Mouse (Mus musculus): Measurements from ENCODE around the gene Rep15. TPM values are rescaled to one million over a fixed set of nuclear protein-coding genes. Genes with fewer than 3 reads are reported as not detected.

Rep15 gene
- polyA plus RNA-seq, 1 experiment from 2014 or later = 1.5 TPM

- Histone ChIP-seq H3K4me2 (peak within 1 kb of the TSS; percentile 58), H3K36me3 (peaks cover 18% of the 10 kb centered on the region), H3K27me3 (no peaks in the 10 kb centered on the region), H3K4me1 (peaks cover 13% of the 10 kb centered on the region), H3K4me3 (replicated peaks) (peak within 1 kb of the TSS; percentile 70), H3K27ac (peak within 1 kb of the TSS; percentile 75), H3K9ac (peak within 1 kb of the TSS; percentile 86), H3K9me3 (replicated peaks) (no peaks in the 10 kb centered on the region)
- WGBS = 3% methylated on average over 66 of the region's 66 CpGs
- peak; percentile 99 for ATAC-seq (replicated peaks; ENCODE audit: low FRiP score)
Measured at GRCm38 (mm10) chr6:147042291-147043290, 10.2 kb downstream of the Rep15 start, which contains the start of gene Mrps35. Gene Mrps35, plus strand, starts transcription at chr6:147042764.

- Histone ChIP-seq H3K4me2 (peak overlapping the region; percentile 58), H3K27ac (no peak overlapping the region), H3K9me3 (replicated peaks) (no peaks in the 10 kb centered on the region), H3K4me3 (replicated peaks) (peak overlapping the region; percentile 70), H3K4me1 (peaks cover 13% of the 10 kb centered on the region), H3K36me3 (peaks cover 29% of the 10 kb centered on the region), H3K9ac (peak overlapping the region; percentile 86), H3K27me3 (no peaks in the 10 kb centered on the region)
- 50% methylated on average over 7 of the region's 7 CpGs for WGBS
- no peak for ATAC-seq (replicated peaks; ENCODE audit: low FRiP score)
Measured at GRCm38 (mm10) chr6:147043633-147044032, 11.2 kb downstream of the Rep15 start.

- no peak overlapping the region for H3K4me2 ChIP-seq
- no peak for ATAC-seq (replicated peaks; ENCODE audit: low FRiP score)
- no peak overlapping the region for H3K4me3 ChIP-seq (replicated peaks)
- H3K27me3 ChIP-seq = no peaks in the 10 kb centered on the region
- H3K9me3 ChIP-seq (replicated peaks) = no peaks in the 10 kb centered on the region
- no peak overlapping the region for H3K9ac ChIP-seq
- 96% methylated on average over 13 of the region's 13 CpGs for WGBS
- peaks cover 79% of the 10 kb centered on the region for H3K36me3 ChIP-seq
- no peaks in the 10 kb centered on the region for H3K4me1 ChIP-seq
- H3K27ac ChIP-seq = no peak overlapping the region
Measured at GRCm38 (mm10) chr6:147049239-147049805, 16.9 kb downstream of the Rep15 start.

- H3K4me1 ChIP-seq = peaks cover 10% of the 10 kb centered on the region; the same call in 1 of the 2 replicates
- peaks cover 93% of the 10 kb centered on the region for H3K36me3 ChIP-seq
- H3K4me3 ChIP-seq (replicated peaks) = no peak overlapping the region
- WGBS = 94% methylated on average over 8 of the region's 8 CpGs
- H3K4me2 ChIP-seq = no peak overlapping the region
- no peak overlapping the region for H3K9ac ChIP-seq
- no peak for ATAC-seq (replicated peaks; ENCODE audit: low FRiP score)
- no peaks in the 10 kb centered on the region for H3K9me3 ChIP-seq (replicated peaks)
- H3K27me3 ChIP-seq = no peaks in the 10 kb centered on the region
- no peak overlapping the region for H3K27ac ChIP-seq
Measured at GRCm38 (mm10) chr6:147051666-147052065, 19.3 kb downstream of the Rep15 start.

GRCm38 (mm10) chr6:147052440-147052839, 20.1 kb downstream of the Rep15 start:
- Histone ChIP-seq H3K4me3 (replicated peaks) (no peak overlapping the region), H3K27ac (no peak overlapping the region), H3K36me3 (peaks cover 93% of the 10 kb centered on the region), H3K9me3 (replicated peaks) (no peaks in the 10 kb centered on the region), H3K4me1 (peaks cover 10% of the 10 kb centered on the region; the same call in 1 of the 2 replicates), H3K27me3 (no peaks in the 10 kb centered on the region), H3K4me2 (no peak overlapping the region), H3K9ac (no peak overlapping the region)
- WGBS = 92% methylated on average over 9 of the region's 9 CpGs
- ATAC-seq (replicated peaks; ENCODE audit: low FRiP score) = no peak

- Histone ChIP-seq H3K4me3 (replicated peaks) (no peak overlapping the region), H3K4me1 (peaks cover 10% of the 10 kb centered on the region; the same call in 1 of the 2 replicates), H3K36me3 (peaks cover 87% of the 10 kb centered on the region), H3K9me3 (replicated peaks) (no peaks in the 10 kb centered on the region), H3K9ac (no peak overlapping the region), H3K27me3 (no peaks in the 10 kb centered on the region), H3K27ac (no peak overlapping the region), H3K4me2 (no peak overlapping the region)
- ATAC-seq (replicated peaks; ENCODE audit: low FRiP score) = no peak
- 76% methylated on average over 19 of the region's 19 CpGs for WGBS
Measured at GRCm38 (mm10) chr6:147053785-147054646, 21.6 kb downstream of the Rep15 start.

GRCm38 (mm10) chr6:147055374-147055977, 23.1 kb downstream of the Rep15 start:
- Histone ChIP-seq H3K4me3 (replicated peaks) (no peak overlapping the region), H3K9me3 (replicated peaks) (no peaks in the 10 kb centered on the region), H3K4me2 (no peak overlapping the region), H3K4me1 (peaks cover 10% of the 10 kb centered on the region; the same call in 1 of the 2 replicates), H3K27me3 (no peaks in the 10 kb centered on the region), H3K9ac (no peak overlapping the region), H3K36me3 (peaks cover 81% of the 10 kb centered on the region), H3K27ac (no peak overlapping the region)
- 50% methylated on average over 10 of the region's 10 CpGs for WGBS
- peak; percentile 63 for ATAC-seq (replicated peaks; ENCODE audit: low FRiP score)

GRCm38 (mm10) chr6:147059326-147059725, 26.9 kb downstream of the Rep15 start:
- Histone ChIP-seq H3K27me3 (no peaks in the 10 kb centered on the region), H3K9me3 (replicated peaks) (no peaks in the 10 kb centered on the region), H3K36me3 (peaks cover 80% of the 10 kb centered on the region), H3K9ac (no peak overlapping the region), H3K4me3 (replicated peaks) (no peak overlapping the region), H3K4me1 (peaks cover 10% of the 10 kb centered on the region; the same call in 1 of the 2 replicates), H3K4me2 (no peak overlapping the region), H3K27ac (no peak overlapping the region)
- 59% methylated on average over 7 of the region's 7 CpGs for WGBS
- no peak for ATAC-seq (replicated peaks; ENCODE audit: low FRiP score)

- no peaks in the 10 kb centered on the region for H3K4me1 ChIP-seq
- H3K9me3 ChIP-seq (replicated peaks) = no peaks in the 10 kb centered on the region
- H3K27ac ChIP-seq = no peak overlapping the region
- no peak overlapping the region for H3K4me2 ChIP-seq
- no peak overlapping the region for H3K4me3 ChIP-seq (replicated peaks)
- no peak overlapping the region for H3K9ac ChIP-seq
- ATAC-seq (replicated peaks; ENCODE audit: low FRiP score) = no peak
- 89% methylated on average over 9 of the region's 9 CpGs for WGBS
- H3K36me3 ChIP-seq = peaks cover 73% of the 10 kb centered on the region
- H3K27me3 ChIP-seq = no peaks in the 10 kb centered on the region
Measured at GRCm38 (mm10) chr6:147061630-147062029, 29.2 kb downstream of the Rep15 start.

- H3K4me1 ChIP-seq = no peaks in the 10 kb centered on the region
- H3K4me2 ChIP-seq = no peak overlapping the region
- H3K36me3 ChIP-seq = peaks cover 73% of the 10 kb centered on the region
- H3K27me3 ChIP-seq = no peaks in the 10 kb centered on the region
- H3K27ac ChIP-seq = no peak overlapping the region
- no peak overlapping the region for H3K9ac ChIP-seq
- H3K9me3 ChIP-seq (replicated peaks) = no peaks in the 10 kb centered on the region
- H3K4me3 ChIP-seq (replicated peaks) = no peak overlapping the region
- ATAC-seq (replicated peaks; ENCODE audit: low FRiP score) = no peak
- WGBS = 69% methylated on average over 7 of the region's 7 CpGs
Measured at GRCm38 (mm10) chr6:147062034-147062433, 29.6 kb downstream of the Rep15 start.

- WGBS = 74% methylated on average over 7 of the region's 7 CpGs
- Histone ChIP-seq H3K27ac (no peak overlapping the region), H3K4me2 (no peak overlapping the region), H3K4me3 (replicated peaks) (no peak overlapping the region), H3K27me3 (no peaks in the 10 kb centered on the region), H3K9ac (no peak overlapping the region), H3K36me3 (peaks cover 75% of the 10 kb centered on the region), H3K9me3 (replicated peaks) (no peaks in the 10 kb centered on the region), H3K4me1 (no peaks in the 10 kb centered on the region)
- no peak for ATAC-seq (replicated peaks; ENCODE audit: low FRiP score)
Measured at GRCm38 (mm10) chr6:147062694-147063093, 30.3 kb downstream of the Rep15 start.
